Mouse (Mus musculus) retina, embryonic 14.5 days (tissue): Measurements from ENCODE around the gene Skor1.

Source experiments
- DNase-seq: peaks from one replicate; pipeline ENCODE4 v3.0.0-alpha.2; 2015; ENCODE audit warnings: low spot score

Gene Skor1

DNA sequence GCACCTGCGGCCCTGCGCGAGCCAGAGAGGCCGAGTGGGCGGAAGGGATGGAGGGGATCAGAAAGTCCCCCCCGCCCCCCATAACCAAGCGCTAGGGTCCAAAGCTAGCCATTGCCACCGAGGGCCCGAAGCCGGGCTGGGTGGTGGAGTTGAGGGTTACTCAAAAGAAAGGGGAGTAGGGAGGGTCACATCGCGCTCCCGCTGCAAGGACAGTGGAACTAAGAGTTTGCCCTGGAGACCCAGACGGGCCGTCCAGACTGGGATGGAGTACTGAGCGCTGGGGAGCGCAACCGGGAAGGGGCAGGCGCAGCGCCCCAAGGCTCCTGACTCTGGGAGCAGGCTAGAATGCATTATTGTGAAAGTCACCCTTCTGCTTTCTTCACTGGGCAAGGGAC lies 608 bp upstream of the Skor1 start:
- DNase-seq, result no peak

DNA sequence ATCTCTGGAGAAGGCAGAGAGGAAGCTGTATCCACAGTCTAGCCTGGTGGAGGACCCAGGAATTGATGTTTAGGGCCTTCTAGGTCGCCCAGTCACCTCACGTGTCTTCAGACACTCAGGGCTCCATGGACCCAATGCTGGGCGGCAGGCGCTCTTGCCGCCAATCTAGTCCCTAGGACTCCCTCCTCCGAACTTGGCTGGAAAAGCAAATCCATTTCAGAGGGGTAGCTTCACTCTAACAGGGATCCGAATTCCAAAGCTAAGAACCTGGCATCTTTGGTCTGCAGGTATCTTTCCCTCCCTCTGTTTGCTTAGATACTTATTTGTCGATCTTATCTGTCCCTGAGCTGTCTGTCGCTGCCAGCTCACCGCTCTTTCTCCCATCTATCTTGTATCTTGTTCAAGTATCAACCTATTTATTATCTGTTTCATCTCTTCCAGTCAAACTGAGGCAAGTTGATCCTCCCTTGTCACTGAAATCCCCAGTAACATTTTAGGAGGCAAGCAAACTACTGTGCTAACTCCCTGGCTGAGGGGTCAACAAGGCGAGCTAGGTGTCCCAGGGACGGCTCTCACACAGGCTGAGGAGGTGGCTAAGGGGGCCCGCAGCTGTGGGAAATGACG lies 863 bp downstream of the Skor1 start:
- peak; percentile 39 for DNase-seq

DNA sequence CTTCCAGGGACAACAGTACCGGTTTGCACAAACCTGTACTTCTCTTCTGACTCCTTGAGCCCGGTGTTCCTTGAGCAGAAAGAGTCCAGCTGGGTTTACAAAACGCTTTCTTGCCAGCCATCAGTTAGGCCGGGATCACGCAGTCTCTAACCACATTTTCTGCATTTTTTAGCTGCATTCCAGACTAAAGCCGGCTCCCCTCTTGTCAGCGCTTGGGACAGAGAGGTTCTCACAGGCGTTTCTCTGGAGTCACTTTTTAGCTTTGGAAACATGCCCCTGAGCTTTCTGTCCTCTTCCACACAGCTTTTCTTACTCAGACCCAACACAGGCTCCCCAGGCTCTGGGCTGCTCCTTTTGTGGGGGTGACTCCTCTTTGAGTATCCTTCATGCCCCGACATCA lies 1.5 kb downstream of the Skor1 start:
- DNase-seq, result no peak

DNA sequence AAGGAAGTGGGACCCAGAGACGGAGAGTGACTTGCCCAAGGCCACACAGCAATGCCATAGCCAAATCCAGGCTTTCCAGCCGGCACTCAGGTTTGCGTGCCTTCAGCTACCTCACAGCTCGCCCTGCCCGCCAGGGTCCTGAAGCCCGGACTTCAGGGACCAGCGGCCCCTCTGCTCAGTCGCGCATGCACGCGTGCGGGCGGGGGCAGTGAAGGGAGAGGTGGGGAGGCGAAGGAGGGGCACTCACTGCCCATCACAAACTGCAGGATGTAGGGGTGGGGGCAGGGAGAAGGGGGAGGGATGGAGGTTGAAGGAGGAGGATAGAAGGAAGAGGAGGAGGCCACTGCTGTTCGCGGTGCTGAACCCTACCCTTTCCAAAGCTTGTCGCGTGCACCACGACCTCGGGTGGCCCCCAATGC lies 1.9 kb downstream of the Skor1 start:
- peak; percentile 36 for DNase-seq

DNA sequence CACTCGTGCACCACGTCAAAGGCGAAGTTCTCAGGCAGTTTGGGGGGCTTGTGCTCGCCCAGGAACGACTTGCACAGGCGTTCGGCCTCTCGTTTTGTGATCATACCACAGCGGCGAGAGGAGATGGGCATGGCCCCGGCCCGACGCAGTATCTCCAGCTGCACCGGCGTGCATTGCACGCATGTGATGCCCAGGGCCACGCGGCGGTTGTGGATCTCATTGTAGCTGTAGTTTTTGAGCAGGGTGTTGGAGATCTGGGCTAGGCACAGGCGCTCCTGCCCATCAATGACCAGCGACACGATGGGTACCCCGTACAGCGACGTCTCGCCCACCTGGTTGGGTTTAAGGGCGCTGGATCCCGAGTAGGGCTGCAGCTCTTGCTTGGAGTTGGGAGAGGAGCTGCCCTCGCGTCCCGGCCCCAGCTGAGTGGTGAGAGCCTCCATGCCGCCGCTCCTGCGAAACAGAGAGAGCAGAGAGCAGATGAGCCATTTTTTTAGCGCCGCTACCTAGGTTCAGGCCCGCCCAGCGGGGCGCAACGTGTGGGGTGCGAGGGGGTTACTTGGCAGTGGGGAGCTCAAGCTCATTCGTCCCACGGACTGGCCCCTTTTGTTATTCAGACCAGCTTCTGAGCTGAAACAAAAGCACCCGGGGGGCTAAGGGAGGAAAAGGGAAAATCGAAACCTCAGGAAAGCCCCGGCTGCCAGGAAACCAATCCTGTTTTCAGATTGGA lies 2.5 kb downstream of the Skor1 start:
- DNase-seq, result no peak

DNA sequence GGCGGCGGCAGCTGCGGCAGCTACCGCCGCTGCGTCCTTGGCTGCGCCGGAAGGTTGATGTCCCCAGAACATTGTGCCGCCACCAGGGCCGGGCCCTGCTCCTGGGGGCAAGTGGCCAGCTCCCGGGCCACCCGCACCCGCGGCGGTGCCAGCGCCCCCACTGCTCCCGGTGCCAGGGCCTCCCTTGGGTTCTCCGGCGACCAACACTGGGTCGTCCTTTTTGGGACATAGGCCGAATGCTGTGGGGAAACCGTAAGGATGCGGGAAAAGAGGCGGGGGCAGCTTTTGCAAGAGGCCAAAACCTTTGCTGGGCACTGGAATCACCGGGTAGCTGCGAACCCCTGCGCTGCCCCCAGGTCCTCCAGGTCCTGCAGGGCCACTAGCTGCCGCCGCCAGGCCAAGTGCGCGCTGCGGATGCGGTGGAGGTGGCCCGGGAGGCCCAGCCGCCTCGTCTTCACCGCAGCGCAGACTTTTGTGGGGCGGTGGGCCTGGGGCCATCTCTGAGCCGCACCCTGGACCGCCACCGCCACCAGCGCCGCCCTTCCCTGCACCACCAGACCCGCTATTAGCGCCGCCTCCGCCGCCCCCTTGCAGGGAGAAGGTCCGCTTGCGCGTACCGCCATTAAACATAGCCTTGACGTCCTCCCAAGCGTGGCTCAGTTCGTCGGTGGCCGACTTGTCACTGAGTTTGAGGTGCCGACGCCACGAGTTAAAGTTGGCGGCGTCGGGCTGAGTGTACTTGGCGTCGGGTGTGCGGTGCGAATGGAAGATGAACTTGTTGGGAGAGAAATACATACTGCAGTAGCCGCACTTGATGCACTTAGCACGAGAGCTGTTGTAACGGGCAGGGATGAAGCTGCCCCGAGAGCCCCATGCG lies 3.3 kb downstream of the Skor1 start:
- peak; percentile 37 for DNase-seq

DNA sequence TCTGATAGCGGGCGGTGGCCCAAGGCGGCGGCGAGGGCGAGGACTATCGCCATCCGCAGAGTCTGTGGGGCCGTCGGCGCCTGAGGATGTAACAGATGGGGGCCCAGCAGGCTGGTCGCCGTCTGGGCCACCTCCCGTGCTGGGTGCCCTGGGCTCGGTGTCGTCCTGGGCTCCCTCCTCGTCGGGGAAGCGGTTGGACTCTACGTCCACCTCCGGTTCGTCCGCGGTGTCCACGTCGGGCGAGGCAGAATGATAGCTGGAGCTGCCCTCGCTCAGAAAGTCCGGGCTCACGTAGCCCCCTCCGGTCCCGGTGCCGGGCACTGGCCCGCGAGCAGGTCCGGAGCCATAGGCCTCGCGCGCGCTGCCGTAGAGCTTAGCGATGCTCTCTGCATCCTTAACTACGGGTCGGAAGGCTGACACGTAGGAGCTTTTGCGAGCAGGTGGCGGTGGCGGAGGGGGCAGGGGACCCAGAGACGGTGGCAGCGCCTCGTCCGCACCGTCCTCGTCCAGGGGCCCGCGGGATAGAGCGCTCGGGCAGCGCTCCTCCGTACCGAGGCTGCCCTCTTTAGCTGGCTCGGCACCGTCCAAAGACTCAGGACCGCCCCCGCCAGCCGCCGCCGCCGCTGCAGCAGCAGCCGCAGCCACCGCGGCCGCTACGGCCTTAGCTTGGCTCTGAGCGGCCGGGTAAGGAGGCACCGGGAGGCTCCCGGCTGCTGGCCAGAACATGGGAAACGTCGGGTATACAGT lies 4.1 kb downstream of the Skor1 start:
- peak; percentile 50 for DNase-seq

DNA sequence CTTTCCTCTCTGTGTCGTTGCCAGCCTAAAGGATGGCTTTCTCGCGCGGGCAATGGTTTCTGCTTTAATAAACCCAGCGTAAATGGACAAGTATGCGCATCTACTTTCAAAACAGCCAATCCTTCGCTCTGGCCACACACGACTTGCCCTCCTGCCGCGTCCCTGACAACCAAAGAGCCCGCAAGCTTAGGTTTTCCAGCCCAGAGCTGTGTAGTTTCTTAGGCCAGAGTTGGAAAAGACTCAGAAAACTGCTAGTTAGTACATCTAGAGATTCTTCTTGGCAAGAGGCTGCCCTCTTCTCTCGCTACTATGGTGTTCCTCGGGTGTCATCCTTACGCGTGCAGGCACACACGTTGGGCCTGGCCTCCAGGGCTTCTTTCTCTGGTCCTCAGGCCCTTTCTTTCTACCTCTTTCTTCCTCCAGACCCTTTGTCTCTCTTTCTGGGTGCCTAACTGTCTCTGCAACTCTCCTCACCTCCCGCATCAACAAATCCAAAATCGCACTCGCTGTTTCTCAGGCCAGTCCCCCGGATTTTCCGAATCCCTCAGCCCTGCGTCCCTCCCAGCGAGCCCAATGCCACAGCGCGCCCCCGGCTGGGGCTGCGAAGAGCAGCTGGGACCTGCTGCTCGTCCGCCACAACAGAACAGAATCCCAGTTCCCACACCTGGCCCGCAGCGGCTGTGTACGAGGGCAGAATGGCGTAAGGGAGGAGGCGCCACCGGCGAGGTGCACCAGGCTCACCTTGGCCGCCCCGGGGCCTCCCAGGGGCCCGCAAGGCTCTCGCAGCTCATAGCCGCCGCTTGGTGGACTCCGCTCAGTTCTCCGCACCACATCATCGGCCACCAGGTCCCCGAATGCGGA lies 4.9 kb downstream of the Skor1 start:
- DNase-seq, result no peak

DNA sequence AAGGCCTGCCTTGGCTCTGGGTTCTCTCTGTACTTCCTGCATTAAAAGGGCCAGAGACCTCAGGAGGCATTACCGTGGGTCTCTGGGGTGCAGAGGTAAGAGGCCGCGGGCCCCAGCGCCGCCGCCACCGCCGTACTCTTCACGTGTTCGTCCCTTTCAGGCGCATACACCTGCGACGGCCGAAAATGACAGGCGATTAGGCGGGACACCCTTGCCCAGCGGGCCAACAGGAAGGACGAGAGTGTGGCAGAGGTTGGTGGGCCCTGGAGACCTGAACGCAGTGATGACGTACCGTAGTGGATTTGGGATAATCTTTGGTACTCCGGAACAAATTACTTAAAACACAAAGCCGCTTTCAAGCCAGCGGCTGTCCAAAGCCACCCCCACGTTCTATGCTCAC lies 5.5 kb downstream of the Skor1 start:
- DNase-seq, result no peak

DNA sequence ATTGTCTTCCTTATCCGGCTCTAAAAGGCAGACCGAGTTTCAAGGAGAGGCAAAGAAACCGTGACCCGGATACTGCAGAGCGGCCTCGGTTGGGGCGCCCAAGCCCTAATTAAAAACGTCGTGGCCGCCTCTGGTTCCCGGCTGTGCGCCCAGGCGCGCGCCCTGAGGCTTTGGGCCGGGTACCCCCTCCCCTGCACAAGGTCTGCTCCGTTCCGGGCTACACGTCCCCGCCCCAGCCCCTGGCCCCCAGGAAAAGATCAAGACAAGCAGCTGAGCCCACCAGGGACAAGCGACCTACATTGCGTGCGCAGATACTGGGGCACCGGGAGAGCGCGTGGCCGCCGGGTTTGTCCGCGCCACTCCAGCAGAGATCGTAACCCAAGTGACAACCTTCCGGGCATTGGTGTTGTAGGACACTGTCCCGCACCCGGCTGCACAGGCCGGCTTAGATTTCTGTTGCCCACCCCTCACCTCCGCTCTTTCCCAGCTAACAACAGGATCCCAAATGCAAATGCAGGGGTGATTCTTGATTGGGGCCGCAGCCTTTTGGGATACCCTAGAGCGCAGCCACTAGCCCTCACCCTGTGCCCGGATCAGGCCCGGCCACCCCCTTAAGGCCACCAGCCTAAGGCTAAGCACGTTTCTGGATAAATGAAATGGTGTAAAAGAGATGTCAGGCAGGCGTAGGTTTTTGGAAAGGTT lies 6.3 kb downstream of the Skor1 start:
- no peak for DNase-seq

DNA sequence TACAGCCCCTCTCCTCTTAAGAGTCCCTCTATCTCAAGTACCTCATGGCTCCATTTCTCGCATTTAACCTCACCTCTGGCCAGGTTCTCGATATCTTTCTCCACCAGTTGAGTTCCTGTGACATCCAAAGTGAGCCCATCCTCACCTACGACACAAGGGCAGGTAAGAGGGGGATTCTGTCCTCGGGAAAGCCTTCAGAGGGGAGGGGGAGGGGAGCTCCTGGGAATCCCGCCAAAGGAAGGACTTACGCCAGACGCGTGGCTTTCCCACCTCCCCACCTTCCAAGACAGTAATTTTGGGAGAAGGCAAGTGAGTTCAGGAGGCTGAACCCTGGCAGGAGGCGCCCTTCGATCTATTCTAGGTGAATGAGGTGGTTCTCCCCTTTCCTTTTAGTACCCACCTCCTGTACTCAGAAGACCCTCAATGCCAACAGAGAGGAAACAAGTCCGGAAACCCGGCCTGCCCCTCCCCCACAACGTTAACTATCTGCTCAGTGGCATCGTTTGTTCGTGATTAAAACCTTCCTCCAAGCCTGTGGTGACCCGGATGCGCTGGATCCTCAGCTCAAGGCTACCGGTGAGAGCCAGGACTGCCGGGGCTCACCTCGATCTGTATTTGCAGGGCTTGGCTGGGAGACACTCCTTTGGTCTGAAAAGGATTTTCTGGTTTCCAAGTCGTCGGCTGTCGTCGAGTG lies 7.0 kb downstream of the Skor1 start:
- no peak for DNase-seq

DNA sequence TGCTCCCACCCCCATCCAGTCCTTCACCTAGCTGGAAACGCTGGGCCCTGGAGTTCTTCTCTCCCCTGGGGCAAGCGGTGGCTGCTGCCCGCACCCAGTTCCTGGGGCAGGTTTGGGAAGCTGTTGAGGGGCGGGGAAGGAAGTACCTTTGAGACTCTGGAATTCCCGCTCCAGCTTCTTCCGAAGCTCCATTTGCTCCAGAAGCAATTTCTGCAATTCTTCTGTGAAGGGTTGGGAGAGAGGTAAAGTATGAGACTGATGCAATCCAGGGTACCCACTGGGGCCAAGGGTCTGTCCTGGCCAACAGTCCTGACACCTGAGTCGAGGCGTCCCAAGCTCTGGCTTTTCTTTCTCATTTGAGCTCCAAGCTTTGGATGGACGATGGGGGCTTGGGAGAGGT lies 8.6 kb downstream of the Skor1 start:
- DNase-seq, result no peak

DNA sequence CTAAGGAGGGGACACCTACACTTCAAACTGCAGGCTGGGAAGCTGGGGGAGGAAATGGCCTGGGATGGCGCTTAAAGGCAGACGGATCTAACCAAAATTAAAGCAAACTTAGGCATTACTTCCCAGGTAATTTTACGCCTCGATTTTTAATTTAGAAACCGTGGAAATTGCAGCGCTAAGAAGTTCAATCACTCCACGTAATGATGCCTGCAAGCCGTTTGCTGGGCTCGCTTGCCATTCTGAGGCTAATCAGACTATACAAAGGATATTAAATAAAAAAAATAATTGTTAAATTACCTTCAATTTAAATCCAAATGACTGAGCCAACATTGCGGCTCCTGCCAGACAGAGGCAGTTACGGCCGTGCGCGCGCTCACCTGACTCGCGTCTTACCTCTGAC lies 9.1 kb downstream of the Skor1 start:
- DNase-seq, result no peak

DNA sequence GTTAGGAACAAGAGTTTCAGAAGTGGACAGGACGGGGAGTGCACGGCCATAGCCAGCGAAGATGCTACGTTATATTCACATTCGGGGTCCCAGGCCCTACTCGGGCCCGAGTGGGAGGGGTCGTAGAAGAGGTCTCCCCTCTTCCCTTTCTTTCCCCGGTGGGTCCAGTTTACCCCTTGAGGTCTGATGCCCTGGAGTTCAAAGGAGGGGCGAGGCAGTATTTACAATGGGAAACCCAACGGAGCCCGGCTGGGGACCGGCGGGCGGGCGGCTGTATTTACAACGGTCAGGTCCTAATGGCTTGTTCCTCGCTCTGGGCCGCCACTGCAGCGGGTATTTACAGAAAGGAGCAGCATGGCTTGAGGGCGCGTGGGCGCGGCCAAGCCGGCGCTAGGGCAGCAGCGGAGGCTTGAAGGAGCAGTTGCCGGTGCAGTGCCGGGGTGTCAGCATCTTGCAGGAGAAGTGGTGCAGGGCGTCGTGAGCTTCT lies 10.2 kb downstream of the Skor1 start:
- peak; percentile 57 for DNase-seq

DNA sequence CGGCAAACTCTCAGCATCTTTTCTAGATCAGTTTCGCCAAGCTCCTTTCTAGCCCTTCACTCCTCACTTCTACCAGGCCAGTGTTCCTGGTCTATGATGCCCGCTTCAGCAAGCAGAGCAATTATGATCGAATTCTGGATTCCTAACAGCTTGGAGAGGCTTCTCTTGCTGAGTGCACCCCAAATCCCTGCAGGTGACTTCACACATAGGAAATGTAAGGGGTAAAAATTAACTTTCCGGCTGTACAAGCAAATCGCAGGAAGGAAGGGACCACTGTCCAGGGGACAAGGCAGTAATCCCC lies 11.2 kb downstream of the Skor1 start:
- DNase-seq, result no peak

DNA sequence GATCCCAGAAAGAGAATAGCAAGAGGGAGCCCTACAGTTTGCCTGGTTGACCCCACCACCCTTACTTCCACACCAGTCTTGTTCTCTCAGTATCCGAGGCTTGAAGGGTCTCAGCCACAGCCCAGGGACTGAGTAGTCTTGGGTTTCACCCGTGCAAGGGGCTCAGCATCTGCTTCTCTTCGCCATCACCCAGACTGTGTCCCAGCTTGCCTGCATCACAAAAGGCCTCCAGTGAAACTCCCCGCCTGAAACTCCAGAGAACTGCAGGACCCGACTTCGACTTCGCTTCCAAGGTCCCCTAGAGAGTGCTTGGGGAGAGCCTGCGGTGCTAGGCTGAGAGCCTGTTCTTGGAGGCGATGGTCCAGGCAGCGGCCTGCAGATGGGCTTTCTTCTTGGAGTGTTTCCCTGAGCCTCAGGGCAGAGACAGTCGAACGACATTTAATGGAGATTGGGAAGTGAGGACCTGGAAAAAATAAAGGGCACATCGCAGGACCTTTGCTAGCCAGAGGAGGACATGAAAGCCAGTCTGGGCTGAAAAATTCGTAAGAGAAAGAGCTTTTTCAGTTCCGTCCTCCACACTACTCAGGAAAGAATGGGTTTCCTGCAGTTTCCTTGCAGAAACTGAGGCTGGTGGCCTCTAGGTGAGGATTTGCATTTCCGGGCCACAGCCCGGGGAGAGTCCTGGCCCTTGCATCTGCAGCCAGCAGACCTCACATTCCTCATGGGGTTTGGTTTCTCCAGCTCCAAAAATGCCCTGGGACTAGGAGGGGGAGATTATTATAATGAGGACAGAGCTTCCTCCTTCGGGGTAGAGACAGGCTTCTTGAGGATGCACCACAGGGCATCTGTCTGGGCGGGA lies 11.8 kb downstream of the Skor1 start:
- no peak for DNase-seq

DNA sequence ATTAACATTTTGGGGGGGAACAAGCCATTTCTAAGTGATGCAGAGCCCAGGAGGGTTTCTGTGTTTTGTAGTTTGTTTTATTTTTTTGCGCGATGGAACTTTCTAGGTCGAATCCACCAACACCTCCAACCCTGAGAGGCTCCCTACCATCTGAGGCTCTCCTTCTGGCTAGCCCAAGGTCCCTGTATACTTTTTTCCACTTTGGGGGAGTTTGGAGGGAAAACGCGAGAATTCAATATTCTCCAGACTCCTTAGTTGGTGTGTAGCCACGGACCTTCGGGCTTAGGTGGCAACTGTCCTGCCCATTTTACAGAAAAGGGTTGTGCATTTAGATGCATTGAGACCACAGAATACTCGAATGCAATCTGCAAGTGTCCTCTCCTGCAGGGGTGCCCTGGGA lies 12.5 kb downstream of the Skor1 start:
- DNase-seq, result no peak

DNA sequence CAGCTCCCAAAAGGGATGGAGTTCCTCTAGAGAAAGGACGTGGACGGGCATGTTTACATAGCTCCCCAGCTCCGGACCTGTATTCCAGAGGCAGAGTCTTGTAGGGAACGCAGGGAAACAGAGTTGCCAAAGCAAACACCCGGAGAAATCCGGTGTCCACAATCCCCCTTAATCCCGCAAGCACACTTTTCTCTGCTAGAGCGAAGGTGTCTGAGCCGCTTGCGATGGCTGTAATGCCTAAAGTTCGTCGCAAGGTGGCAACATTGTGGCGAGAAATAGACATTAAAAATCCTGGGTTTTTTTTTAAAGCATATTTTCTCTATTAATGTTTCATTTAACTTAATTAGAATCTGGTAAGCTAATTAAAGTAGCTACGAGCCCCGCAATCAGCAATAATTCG lies 13.0 kb downstream of the Skor1 start:
- peak; percentile 81 for DNase-seq

DNA sequence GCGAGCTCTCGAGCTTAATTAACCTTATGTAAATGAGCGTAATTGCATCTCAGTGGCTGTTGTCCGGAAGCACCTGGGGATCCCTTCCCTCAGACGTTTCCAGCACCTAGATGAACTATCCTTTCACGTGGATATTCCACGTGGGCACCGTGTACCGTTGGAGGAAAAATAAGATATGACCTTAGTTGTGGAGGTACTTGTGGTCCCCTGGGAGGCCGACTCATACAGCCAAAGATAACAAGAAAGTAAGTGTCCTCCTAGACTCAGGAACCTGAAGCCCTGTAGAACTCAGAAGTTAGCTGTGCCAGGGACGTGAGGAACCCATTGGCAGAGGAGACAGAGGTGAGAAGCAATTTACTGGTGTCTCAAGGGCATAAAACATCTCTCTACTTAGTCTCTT lies 13.4 kb downstream of the Skor1 start:
- DNase-seq, result no peak
